Mouse (Mus musculus) megakaryocyte, embryonic 14.5 days (primary cell): ENCODE measurements around the gene Cep19.

Source experiments
- FLI1 ChIP-seq: IDR thresholded peaks from 2 replicates; pipeline ENCODE4 v1.6.1; 2012; ENCODE audit warnings: low read length, inconsistent platforms, mixed read lengths
- GATA1 ChIP-seq: IDR thresholded peaks from 3 replicates; pipeline ENCODE4 v1.6.1; 2012; ENCODE audit warnings: mixed read lengths, low read length, inconsistent platforms, borderline replicate concordance

DNA sequence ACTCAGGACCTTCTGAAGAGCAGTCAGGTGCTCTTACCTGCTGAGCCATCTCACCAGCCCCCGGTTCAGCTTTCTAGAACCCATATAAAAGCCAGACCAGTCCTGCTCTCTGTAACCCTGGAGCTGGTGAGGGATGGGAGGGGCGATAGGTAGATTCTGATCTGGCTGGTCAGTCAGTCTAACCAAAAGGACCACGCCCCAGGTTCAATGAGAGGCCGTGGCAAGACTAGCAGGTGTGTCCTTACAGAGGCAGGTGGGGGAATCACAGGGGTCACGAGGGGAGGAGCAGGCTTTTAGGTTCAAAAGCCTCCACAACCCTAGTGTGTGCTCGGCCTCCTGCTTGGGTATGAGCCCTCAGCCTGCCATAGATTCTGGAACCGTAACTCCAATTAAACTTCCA is 8.1 kb upstream of the Cep19 start:
- no peak for TF ChIP-seq FLI1
- TF ChIP-seq GATA1, result no peak
